Mouse (Mus musculus) ES-E14 (cell line): ENCODE measurements at regions not wholly inside any gene's neighbourhood (a gene's known extent, or its start where the extent isn't known, plus 50 kb on each side); places are given as distances from the start of the nearest gene placed in this dataset.

Experiments
- DNase-seq: peaks from one replicate; pipeline ENCODE4 v3.0.0-alpha.2; 2013; ENCODE audit warnings: low read depth, low spot score
- H3K27ac ChIP-seq: 2 replicates; pipeline ENCODE4 v1.5.1; 2012; ENCODE audit warnings: low read depth, mild to moderate bottlenecking, low read length, moderate library complexity, mixed read lengths; ENCODE audit not compliant: poor library complexity, insufficient read depth, severe bottlenecking
- H3K36me3 ChIP-seq: 2 replicates; pipeline ENCODE4 v1.6.1; 2012; ENCODE audit warnings: mild to moderate bottlenecking, low read length, moderate library complexity, mixed read lengths; ENCODE audit not compliant: control insufficient read depth, poor library complexity, insufficient read depth, severe bottlenecking
- H3K4me1 ChIP-seq, 2 experiments: fragments of 150-350 bp in 1 of 2; sonication (generic) in 1 of 2; 2 replicates each; pipeline ENCODE4 v1.6.1; 2012; ENCODE audit warnings: low read length in 2 of 2, mild to moderate bottlenecking in 1 of 2, mixed read lengths in 1 of 2; ENCODE audit not compliant: control insufficient read depth in 2 of 2, insufficient read depth in 2 of 2, poor library complexity in 1 of 2
- H3K4me3 ChIP-seq, 2 experiments: fragments of 150-350 bp in 1 of 2; sonication (generic) in 1 of 2; 2 replicates each; pipeline ENCODE4 v1.5.1; 2012; ENCODE audit warnings: low read length in 2 of 2, low read depth in 1 of 2, mild to moderate bottlenecking in 1 of 2, mixed read lengths in 1 of 2; ENCODE audit not compliant: insufficient read depth in 1 of 2, poor library complexity in 1 of 2, severe bottlenecking in 1 of 2
- H3K9ac ChIP-seq: 2 replicates; pipeline ENCODE4 v1.6.1; 2012; ENCODE audit warnings: low read depth, mild to moderate bottlenecking, low read length, mixed read lengths; ENCODE audit not compliant: poor library complexity, insufficient read depth, severe bottlenecking
- H3K9me3 ChIP-seq: fragments of 150-350 bp; sonication (generic); 2 replicates; pipeline ENCODE4 v1.6.1; 2012; ENCODE audit warnings: low read depth, mild to moderate bottlenecking, low read length; ENCODE audit not compliant: control insufficient read depth, insufficient read depth
- CHD2 ChIP-seq: IDR thresholded peaks from 2 replicates; pipeline ENCODE4 v1.6.1; 2014; ENCODE audit warnings: mild to moderate bottlenecking, low read depth, low read length, inconsistent platforms
- HCFC1 ChIP-seq: IDR thresholded peaks from 2 replicates; pipeline ENCODE4 v1.6.1; 2012; ENCODE audit warnings: low read length, inconsistent platforms, borderline replicate concordance; ENCODE audit not compliant: insufficient read depth
- MAFK ChIP-seq: IDR thresholded peaks from 2 replicates; pipeline ENCODE4 v1.6.1; 2014; ENCODE audit warnings: mild to moderate bottlenecking, low read depth, low read length, inconsistent platforms; ENCODE audit not compliant: insufficient read depth
- ZC3H11A ChIP-seq: IDR thresholded peaks from 2 replicates; pipeline ENCODE4 v1.6.1; 2012; ENCODE audit warnings: low read depth, mild to moderate bottlenecking, inconsistent platforms, low read length, borderline replicate concordance
- ZNF384 ChIP-seq: IDR thresholded peaks from 2 replicates; pipeline ENCODE4 v1.6.1; 2012; ENCODE audit warnings: low read depth, low read length, inconsistent platforms
- in situ Hi-C, 2 experiments: fragments of 600-800 bp; cut with MboI; formaldehyde crosslinking; loops; one replicate each; pipeline ENCODE4 v1.15.1; 2025; ENCODE audit warnings: low sequenced_read_pairs in 2 of 2, inconsistent platforms in 1 of 2; ENCODE audit not compliant: unreplicated experiment in 2 of 2

DNA sequence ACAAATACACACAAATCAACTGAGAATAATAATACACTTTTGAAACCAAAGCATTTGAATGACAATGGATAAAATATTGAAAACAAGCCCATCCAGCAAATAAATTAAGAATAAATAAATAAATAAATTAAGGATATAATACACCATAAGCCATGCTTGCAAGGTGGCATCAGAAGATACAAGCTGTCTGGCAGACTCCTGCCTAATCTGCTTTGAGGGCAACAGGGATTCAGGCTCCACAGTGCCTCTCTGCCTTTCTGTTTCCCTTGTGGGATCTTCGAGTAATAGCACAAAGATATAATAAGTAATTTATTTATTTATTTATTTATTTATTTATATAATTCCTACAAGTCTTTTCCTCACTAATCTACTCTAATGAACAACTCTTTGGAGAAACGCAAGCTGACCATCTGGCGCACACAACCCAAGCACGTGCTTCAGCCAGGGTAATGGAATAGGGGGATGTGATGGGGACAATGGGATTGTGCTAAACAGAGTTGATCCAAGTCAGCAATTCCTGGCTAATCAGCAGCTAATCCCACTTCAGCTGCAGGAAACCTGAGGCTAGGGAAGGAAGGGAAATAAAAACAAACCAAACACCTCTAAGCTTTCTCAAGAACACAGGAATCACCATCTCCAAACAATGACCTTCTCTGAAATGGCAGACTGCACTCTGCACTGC is 205.8 kb upstream of the Cd180 start:
- H3K4me3 ChIP-seq: no peak overlapping the region
- H3K36me3 ChIP-seq: no peaks in the 10 kb centered on the region
- no peak overlapping the region for H3K27ac ChIP-seq
- H3K9ac ChIP-seq: no peak overlapping the region
- TF ChIP-seq ZNF384: no peak
- no peak for TF ChIP-seq CHD2
- no peak for TF ChIP-seq HCFC1
- TF ChIP-seq ZC3H11A: no peak
- no peak for TF ChIP-seq MAFK
- H3K9me3 ChIP-seq: no peaks in the 10 kb centered on the region
- in situ Hi-C loops: no loop called here
- no peaks in the 10 kb centered on the region for H3K4me1 ChIP-seq
- no peak for DNase-seq

DNA sequence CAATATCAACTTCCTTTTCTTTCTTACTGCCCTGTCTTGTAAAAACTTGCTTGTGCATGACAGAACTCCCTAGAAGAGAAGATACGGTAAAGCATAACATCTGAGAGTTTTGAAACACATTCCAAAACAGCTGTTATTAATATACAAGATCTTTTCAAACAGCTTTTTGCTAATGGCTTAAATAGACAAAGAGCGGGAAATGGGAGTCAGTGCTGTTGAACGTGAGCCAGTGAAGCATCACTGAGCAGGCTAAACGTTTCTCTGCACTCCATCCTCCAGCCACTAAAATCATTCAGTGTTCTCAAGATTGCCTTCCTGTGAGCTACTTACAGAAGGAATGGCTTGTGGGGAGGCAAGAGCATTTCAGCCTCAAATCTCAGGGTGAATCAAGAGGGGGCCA is 202.0 kb upstream of the Cd180 start:
- H3K27ac ChIP-seq: no peak overlapping the region
- H3K9ac ChIP-seq: no peak overlapping the region
- no peaks in the 10 kb centered on the region for H3K36me3 ChIP-seq
- no peak overlapping the region for H3K4me3 ChIP-seq
- no peaks in the 10 kb centered on the region for H3K4me1 ChIP-seq
- no peaks in the 10 kb centered on the region for H3K9me3 ChIP-seq
- TF ChIP-seq MAFK (no peak), ZC3H11A (no peak), HCFC1 (no peak), CHD2 (no peak), ZNF384 (no peak)
- DNase-seq: no peak
- in situ Hi-C loops: no loop called here

DNA sequence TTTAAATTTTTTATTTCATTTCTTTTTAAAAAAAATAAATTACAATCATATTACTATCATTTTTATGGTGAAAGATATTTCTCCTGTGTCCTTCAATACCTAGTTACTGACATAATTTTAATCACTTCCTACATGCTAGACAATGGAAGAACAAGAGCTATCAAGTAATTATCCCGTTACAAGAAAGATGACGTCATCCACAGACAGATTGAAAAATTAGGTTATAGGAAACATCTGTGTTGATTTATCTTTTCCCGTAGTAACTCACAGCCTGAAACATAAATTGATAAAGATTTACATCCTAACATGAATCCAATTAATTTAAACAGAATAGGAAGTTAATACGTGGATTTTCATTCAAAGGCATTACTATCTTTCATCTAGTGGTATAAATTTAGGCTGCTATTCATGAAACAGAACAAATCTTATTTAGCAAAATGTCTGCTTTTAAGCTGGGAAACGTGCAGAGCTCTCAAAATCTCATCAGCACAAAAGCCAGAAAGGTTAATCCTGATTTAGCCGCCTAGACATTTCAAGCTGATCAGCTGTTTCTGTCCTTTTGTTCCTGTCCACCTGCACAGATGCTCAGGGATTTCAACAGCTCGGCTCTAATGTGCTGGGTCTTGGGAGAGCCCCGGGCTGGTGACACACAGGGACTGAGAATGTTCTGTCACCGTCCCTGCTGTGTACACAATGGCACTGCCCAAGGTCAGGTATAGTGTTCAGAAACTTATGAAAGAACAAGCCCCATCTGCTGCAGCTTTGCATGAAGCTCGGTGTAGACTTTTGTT is 189.0 kb upstream of the Cd180 start:
- no peak overlapping the region for H3K9ac ChIP-seq
- no peak overlapping the region for H3K27ac ChIP-seq
- no peaks in the 10 kb centered on the region for H3K4me1 ChIP-seq
- in situ Hi-C loops: no loop called here
- H3K4me3 ChIP-seq: no peak overlapping the region
- no peaks in the 10 kb centered on the region for H3K36me3 ChIP-seq
- DNase-seq: no peak
- TF ChIP-seq ZC3H11A (no peak), ZNF384 (no peak), HCFC1 (no peak), MAFK (no peak; the same call in 1 of the 2 replicates), CHD2 (no peak)
- H3K9me3 ChIP-seq: no peaks in the 10 kb centered on the region

DNA sequence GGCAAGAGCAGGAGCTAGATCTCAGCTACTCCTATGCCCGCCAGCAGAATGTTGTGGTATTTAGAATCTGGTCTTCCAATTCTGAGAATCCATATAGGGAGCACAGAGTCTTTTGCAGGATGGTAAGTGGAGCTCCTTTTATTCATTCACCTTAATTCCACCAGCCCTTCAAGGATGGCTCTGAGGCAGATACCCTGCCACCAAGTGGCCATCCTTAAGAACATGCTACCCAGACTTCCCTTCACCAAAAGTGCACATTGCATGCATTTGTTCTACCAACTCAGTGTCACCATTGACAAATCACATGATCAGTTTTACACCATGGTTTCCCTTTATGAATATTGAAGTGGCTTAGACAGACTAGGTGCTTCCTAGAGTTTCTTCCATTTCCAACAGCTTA is 186.1 kb upstream of the Cd180 start:
- DNase-seq: no peak
- Histone ChIP-seq H3K9ac (no peak overlapping the region), H3K36me3 (no peaks in the 10 kb centered on the region), H3K4me1 (no peaks in the 10 kb centered on the region), H3K9me3 (no peaks in the 10 kb centered on the region), H3K27ac (no peak overlapping the region), H3K4me3 (no peak overlapping the region)
- in situ Hi-C loops: no loop called here
- TF ChIP-seq CHD2: no peak
- no peak for TF ChIP-seq HCFC1

DNA sequence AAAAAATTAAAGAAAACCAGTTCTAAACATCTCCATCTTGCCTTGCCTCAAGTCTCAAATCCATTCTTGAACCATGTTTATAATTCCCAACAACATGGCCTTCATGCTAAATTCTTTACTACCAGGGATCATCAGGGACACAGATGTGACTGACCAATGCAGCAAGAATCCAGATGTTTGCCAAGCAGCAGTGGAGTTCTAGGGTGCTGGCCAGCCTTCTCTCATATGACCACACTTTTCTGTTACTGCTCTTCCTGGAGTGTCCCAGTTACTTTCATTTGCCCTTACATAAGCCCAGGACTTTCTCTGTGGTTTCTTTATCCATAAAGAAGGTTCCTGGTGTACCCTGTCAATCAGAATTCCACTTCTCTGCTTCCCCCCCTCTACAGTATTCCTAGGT is 185.4 kb upstream of the Cd180 start:
- in situ Hi-C loops: no loop called here
- no peak for DNase-seq
- no peak overlapping the region for H3K4me3 ChIP-seq
- TF ChIP-seq MAFK: no peak
- no peak for TF ChIP-seq CHD2
- no peak for TF ChIP-seq ZNF384
- TF ChIP-seq ZC3H11A: no peak
- no peak for TF ChIP-seq HCFC1
- H3K27ac ChIP-seq: no peak overlapping the region
- no peaks in the 10 kb centered on the region for H3K9me3 ChIP-seq
- H3K4me1 ChIP-seq: no peaks in the 10 kb centered on the region
- H3K36me3 ChIP-seq: no peaks in the 10 kb centered on the region
- H3K9ac ChIP-seq: no peak overlapping the region
